Comparison of ENCODE assay signal across 8 mouse cellular contexts in genomic region chr19:47259581-47259980, GRCm38 (mm10).
A peak's percentile ranks its signal among the peaks of the same experiment; 100 is the strongest.
DNase-seq lines count a peak whose midpoint lies in the region; ATAC-seq and TF ChIP-seq lines count a peak whose summit lies in the region.

No protein-coding gene starts in this region.

- peak in 1 of 2 experiments; percentile 52 for DNase-seq in layer of hippocampus, adult 2 months (ENCODE audit: low spot score in 2 of 2)
- DNase-seq in layer of hippocampus, adult 8-10 months (ENCODE audit: low spot score in 2 of 2): no peak
- peak; percentile 37 for DNase-seq in brain, embryonic 14.5 days (ENCODE audit: low read depth)
- DNase-seq in hindbrain, embryonic 10.5 days (ENCODE audit: low spot score): peak; percentile 60
- DNase-seq in liver, embryonic 11.5 days (ENCODE audit: low spot score): no peak
- no peak for DNase-seq in gastrocnemius, postnatal 4 days (ENCODE audit: low spot score in 2 of 2)
- DNase-seq in layer of hippocampus, adult 18-20 months (ENCODE audit: low spot score in 2 of 2): no peak

- H3K4me1 ChIP-seq in hindbrain, embryonic 10.5 days (replicated peaks): peaks cover 14% of the 10 kb centered on the region
- H3K4me1 ChIP-seq in liver, embryonic 11.5 days (replicated peaks; ENCODE audit: control insufficient read depth, insufficient read depth, low read length): no peaks in the 10 kb centered on the region; the same call in 1 of the 2 replicates
- no peaks in the 10 kb centered on the region for H3K4me1 ChIP-seq in small intestine, adult 2 months (ENCODE audit: control insufficient read depth, insufficient read depth, insufficient read length, low read length)

- H3K27me3 ChIP-seq in hindbrain, embryonic 10.5 days (ENCODE audit: insufficient read depth, poor library complexity, severe bottlenecking): peaks cover 25% of the 10 kb centered on the region
- H3K27me3 ChIP-seq in liver, embryonic 11.5 days (replicated peaks; ENCODE audit: control insufficient read depth, insufficient read depth, low read length): peaks cover 2% of the 10 kb centered on the region
- no peaks in the 10 kb centered on the region for H3K27me3 ChIP-seq in small intestine, adult 2 months (ENCODE audit: control insufficient read depth, insufficient read depth, low read length)

- peak; percentile 40; the same call in 1 of the 2 replicates for ATAC-seq in liver, embryonic 11.5 days (replicated peaks; ENCODE audit: low FRiP score)

- no peaks in the 10 kb centered on the region for H3K36me3 ChIP-seq in hindbrain, embryonic 10.5 days
- H3K36me3 ChIP-seq in liver, embryonic 11.5 days (ENCODE audit: control insufficient read depth, insufficient read depth, low read length): no peaks in the 10 kb centered on the region
- no peaks in the 10 kb centered on the region for H3K36me3 ChIP-seq in small intestine, adult 2 months (ENCODE audit: control insufficient read depth, insufficient read depth, low read length)

- H3K4me2 ChIP-seq in liver, embryonic 11.5 days: no peak overlapping the region

- peak; percentile 81 for TF ChIP-seq CTCF in layer of hippocampus, adult 2 months (conservative IDR thresholded peaks at IDR 0.05)
- TF ChIP-seq CTCF in brain, embryonic 14.5 days (IDR thresholded peaks at IDR 0.05; ENCODE audit: borderline replicate concordance, extremely low read depth, insufficient read depth, insufficient read length): peak; percentile 72; the same call in 1 of the 2 replicates
- peak; percentile 47; the same call in 1 of the 2 replicates for TF ChIP-seq CTCF in small intestine, adult 2 months (IDR thresholded peaks at IDR 0.05; ENCODE audit: extremely low read depth, insufficient read length, insufficient replicate concordance, low read depth, low read length)

- TF ChIP-seq POLR2A in brain, embryonic 14.5 days (IDR thresholded peaks at IDR 0.05; ENCODE audit: borderline replicate concordance, extremely low read depth, insufficient read depth, insufficient read length, poor library complexity, severe bottlenecking): no peak
- TF ChIP-seq POLR2A in small intestine, adult 2 months (IDR thresholded peaks at IDR 0.05; ENCODE audit: low read depth, low read length): no peak

- 4% methylated on average over 5 of the region's 5 CpGs for WGBS in hindbrain, embryonic 10.5 days
- 6% methylated on average over 5 of the region's 5 CpGs for WGBS in liver, embryonic 11.5 days
- WGBS in small intestine, adult 2 months: 7% methylated on average over 5 of the region's 5 CpGs

- H3K9me3 ChIP-seq in hindbrain, embryonic 10.5 days: no peaks in the 10 kb centered on the region
- no peaks in the 10 kb centered on the region for H3K9me3 ChIP-seq in liver, embryonic 11.5 days (ENCODE audit: control insufficient read depth, low read length)

- no peak overlapping the region for H3K4me3 ChIP-seq in layer of hippocampus, adult 2 months
- no peak overlapping the region for H3K4me3 ChIP-seq in hindbrain, embryonic 10.5 days
- H3K4me3 ChIP-seq in liver, embryonic 11.5 days (ENCODE audit: low read depth, low read length): no peak overlapping the region
- no peak overlapping the region for H3K4me3 ChIP-seq in small intestine, adult 2 months (ENCODE audit: low read depth, low read length)

- H3K27ac ChIP-seq in layer of hippocampus, adult 2 months: no peak overlapping the region
- 0 out of 2 replicates have a peak overlapping the region, but pooled peaks have one; percentile 54 for H3K27ac ChIP-seq in hindbrain, embryonic 10.5 days
- H3K27ac ChIP-seq in liver, embryonic 11.5 days (ENCODE audit: low read depth, low read length): no peak overlapping the region
- no peak overlapping the region for H3K27ac ChIP-seq in small intestine, adult 2 months (ENCODE audit: insufficient read depth, low read depth, low read length)

- H3K9ac ChIP-seq in liver, embryonic 11.5 days (ENCODE audit: low read depth, low read length): no peak overlapping the region

Comparison
In these comparisons a context has a peak if more than half of its experiments do, and no peak if none do; other contexts are left out.
1. DNase-seq: peak in brain, embryonic 14.5 days (single experiment) and hindbrain, embryonic 10.5 days (single experiment); none in layer of hippocampus, adult 8-10 months (0 of 2), liver, embryonic 11.5 days (single experiment), gastrocnemius, postnatal 4 days (0 of 2) and layer of hippocampus, adult 18-20 months (0 of 2).
2. Peak in every context shown above with its lines, with median percentiles within 50 percentile points of each other: CTCF ChIP-seq.